Mouse (Mus musculus): ENCODE measurements around the gene Slc17a7.

Slc17a7 gene

GRCm38 (mm10) chr7:45204380-45205143 is 40.8 kb downstream of the Slc17a7 start, which contains the start of gene Ccdc155:
Gene Ccdc155 (minus strand): TSS chr7:45204892.
- peak; percentile 94 to 97 for DNase-seq

GRCm38 (mm10) chr7:45208260-45208659 is 44.5 kb downstream of the Slc17a7 start:
- DNase-seq: no peak

DNA sequence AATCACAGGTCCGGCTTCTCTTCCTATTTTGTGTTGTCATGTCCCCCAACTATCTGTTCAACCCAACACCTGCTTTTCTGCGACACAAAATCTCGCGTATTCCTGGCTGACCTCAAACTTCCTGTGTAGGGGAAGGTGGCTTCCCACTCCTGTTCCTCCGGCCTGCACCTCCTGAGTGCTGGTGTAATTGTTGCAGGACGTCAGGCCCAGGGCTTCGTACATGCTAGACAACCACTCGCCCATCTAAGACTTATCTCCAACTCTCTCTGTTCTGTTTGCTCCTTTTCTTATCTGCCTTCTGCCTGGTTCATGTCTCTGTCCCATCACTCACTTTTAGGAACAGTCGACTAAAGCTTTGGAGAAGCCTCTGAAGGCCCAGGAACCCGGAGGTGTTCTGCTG is 47.3 kb downstream of the Slc17a7 start:
- DNase-seq: no peak

DNA sequence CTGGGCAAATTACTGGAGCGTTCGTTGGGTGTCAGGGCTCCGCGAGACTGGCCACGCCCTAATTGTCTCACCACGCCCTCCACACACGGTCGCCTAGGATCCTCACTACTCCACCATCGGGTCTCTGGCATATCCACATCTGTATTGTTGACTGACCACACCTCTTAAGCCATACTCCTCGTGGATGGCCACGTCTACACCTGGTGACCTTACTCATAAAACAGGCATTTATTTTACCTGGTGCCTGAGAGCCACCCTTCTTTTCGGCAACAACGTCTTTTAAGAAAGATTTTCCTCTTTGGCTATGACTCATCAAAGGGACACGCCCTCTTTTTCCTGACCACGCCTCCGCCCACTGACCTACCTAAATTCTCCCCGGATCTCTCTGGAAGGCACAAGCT is 48.1 kb downstream of the Slc17a7 start, which contains the start of gene Dkkl1:
Gene Dkkl1 (minus strand): TSS at position 297 of the 401 bp plus-strand sequence.
- DNase-seq: no peak

DNA sequence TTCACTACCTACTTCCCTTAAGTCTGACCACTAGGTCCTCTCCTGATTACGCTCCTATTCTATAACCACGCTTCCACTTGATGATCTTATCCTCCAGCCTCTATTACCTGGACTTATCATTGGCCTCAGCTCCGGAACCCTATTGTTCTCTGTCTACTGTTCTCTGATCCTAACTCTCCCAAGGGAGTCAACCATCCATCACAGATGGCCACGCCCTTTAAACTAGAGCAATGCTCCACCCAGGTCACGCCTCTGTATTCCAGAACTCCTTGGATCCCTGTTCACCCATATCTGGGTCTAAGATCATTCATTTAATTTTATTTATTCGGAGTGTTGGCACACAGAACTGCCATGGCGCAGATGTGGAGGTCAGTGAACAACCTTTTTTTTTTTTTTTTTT is 48.6 kb downstream of the Slc17a7 start:
- no peak for DNase-seq

DNA sequence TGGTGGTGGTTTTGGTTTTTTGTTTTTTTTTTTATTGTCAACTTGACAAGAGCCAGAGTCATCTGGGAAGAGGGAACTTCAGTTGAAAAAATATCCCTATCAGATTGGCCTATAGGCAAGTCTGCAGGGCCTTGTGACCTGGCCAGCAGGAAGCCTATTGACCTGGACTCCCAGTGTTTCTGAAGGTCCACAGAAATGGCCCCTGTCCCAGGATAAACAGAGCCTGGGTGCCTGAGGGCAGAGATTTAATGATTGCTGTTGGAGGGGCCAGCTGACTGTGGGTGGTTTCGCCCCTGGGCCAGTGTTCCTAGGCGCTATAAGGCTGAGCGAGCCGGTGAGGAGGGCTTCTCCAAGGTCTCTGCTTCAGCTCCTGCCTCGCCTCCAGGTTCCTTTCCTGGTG is 50.0 kb downstream of the Slc17a7 start:
- DNase-seq: no peak

- DNase-seq: no peak
Measured at GRCm38 (mm10) chr7:45215673-45216441, 52.1 kb downstream of the Slc17a7 start, which contains the start of gene Tead2. Gene Tead2 (plus strand): TSS chr7:45215753.

- DNase-seq: no peak
Measured at GRCm38 (mm10) chr7:45216442-45217183, 52.9 kb downstream of the Slc17a7 start.

GRCm38 (mm10) chr7:45221680-45222079 is 57.9 kb downstream of the Slc17a7 start:
- no peak for DNase-seq

DNA sequence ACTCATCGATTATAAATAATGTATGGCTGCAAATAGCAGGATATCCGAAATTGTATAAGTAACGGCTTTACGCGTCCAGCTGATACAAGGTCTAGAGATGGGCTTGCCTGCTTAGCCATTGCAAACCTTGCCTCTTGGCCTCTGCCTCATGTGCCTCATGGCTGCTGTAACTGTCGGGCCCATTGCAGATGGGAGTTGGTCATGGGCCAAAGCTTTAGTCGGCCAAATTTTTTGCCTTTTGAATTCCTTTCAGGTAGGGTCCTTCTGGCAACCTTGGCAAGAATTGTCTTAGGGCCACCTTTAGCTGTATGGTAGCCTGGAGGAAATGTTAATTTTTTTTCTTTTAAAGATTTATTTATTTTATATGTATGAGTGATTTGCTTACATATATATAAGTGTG is 61.1 kb downstream of the Slc17a7 start:
- no peak for DNase-seq

All from cerebellum, adult 18-20 months (tissue).